Mouse (Mus musculus) olfactory bulb, adult 2 months (tissue): ENCODE results near the gene Icam1.

Source experiments
- CTCF ChIP-seq: fragments of 200-500 bp; IDR thresholded peaks from 2 replicates; pipeline ENCODE4 v1.5.1; 2012; ENCODE audit warnings: low read depth, mild to moderate bottlenecking, low read length, moderate library complexity; ENCODE audit not compliant: insufficient read depth
- POLR2A ChIP-seq: fragments of 200-500 bp; IDR thresholded peaks from 2 replicates; pipeline ENCODE4 v1.6.1; 2012; ENCODE audit warnings: mild to moderate bottlenecking, low read depth, low read length, moderate library complexity; ENCODE audit not compliant: insufficient read depth

DNA sequence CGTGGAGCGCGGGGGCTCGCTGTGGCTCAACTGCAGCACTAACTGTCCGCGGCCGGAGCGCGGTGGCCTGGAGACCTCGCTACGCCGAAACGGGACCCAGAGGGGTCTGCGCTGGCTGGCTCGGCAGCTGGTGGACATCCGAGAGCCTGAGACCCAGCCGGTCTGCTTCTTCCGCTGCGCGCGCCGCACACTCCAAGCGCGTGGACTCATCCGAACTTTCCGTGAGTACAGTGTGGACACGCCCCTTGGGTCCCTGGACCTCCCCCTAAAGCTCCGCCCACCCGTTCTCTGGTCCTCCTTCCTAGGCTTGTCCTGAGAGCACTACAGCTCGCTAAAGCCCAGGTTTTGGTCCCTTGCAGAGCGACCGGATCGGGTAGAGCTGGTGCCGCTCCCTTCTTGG lies 17.4 kb downstream of the Icam1 start:
- TF ChIP-seq CTCF (no peak), POLR2A (no peak)
